Mouse (Mus musculus): ENCODE results near the gene Gpr153. TPM values are rescaled to one million over a fixed set of nuclear protein-coding genes. Genes with fewer than 3 reads are reported as not detected.

Gpr153 gene
- total RNA-seq, 1 experiment from 2014 or later = 0.12 TPM

DNA sequence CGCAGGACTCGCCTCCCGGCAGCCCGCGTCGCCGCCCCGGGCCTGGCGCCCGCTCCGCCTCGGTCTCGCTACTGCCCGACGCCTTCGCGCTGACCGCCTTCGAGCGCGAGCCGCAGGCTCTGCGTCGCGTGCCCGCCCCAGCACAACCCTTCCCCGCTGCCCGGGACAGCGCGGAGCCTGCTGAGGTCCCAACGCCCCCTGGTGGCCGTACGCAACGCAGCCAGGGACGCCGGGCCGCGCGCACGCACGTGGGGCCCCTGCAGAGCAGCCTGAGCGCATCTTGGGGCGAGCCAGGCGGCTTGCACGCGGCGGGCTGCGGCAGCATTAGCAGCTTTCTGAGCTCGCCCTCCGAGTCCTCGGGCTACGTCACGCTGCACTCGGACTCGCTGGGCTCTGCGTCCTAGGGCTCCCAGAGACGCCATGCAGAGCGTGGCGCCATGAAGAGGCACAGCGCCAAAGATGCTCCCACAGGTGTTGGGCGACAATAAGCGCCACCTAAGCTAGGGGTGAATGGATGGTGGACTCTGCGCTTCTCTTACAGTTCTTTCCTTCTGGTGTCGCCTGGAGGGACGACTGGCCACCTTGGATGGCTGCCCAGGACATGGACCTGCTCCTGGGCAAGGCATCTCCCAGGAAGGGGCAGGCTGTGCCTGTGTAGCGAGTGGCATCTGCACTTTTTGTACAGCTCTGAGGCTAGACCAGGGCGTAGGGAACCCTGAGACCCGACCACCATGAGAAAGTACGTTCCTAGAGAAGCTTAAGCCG, 9.3 kb downstream of the Gpr153 start:
- ATAC-seq (ENCODE audit: extremely low read depth, insufficient number of reproducible peaks, low FRiP score, poor library complexity, severe bottlenecking) = peak; percentile 50; the same call in 1 of the 2 replicates

DNA sequence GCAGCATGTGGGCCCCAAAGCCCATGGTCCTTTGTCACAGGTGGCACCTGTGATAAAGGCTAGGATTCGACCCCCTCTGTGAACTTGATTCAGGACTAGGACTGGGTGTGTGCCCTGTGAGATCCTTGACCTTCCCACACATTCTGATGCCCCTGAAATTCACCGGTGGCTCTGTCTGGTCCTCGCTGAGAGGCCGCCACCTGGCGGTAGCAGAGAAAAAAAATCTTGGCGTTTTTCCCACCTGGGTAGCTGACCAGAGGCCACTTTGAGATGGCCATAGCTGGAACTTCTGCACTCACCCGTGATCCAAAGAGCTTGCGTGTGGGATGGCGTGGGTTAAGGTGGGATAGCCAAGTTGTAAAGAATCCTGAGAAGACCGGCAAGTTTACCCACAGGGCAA, 11.5 kb downstream of the Gpr153 start:
- no peak for ATAC-seq (ENCODE audit: extremely low read depth, insufficient number of reproducible peaks, low FRiP score, poor library complexity, severe bottlenecking)

DNA sequence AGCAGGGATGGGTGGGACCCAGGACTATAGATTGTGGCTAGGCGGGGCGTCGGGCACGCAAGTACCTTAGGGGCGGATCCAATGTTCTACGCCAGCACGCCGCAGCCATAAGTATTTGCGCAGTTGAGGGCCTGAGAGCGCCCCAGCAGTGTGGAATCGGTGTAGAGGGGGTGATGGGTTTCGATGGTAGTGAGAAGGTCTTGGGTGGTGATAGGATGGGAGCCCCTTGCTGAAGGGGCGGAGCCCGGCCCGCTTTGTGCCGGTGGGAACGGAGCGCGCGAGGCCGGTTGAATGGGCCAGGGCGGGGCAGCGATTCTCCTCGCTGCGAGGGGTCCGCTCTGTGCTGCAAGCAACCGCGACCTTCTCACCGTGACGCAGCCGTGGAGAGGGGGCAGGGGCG, 12.2 kb downstream of the Gpr153 start:
- ATAC-seq (ENCODE audit: extremely low read depth, insufficient number of reproducible peaks, low FRiP score, poor library complexity, severe bottlenecking) = no peak

DNA sequence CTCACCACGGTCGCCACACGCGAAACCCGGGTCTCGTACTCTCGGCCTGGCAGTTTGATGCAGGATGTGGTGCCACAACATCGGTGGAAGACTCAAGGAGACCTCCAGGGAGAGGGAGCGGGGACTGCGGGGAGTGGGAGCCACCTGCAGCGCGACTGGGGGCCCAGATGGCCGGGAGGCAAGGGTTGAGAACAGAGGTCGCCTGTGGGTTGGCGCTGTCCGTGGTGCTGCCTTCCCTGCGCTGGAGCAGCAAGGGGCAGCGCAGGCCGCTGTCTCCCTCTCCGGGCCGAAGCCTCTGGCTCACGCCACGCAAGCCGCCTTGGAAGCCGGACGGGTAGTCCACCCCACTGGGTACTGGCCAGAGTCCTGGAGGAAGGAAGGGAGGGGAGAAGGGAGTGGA, 12.9 kb downstream of the Gpr153 start:
- ATAC-seq (ENCODE audit: extremely low read depth, insufficient number of reproducible peaks, low FRiP score, poor library complexity, severe bottlenecking) = no peak

DNA sequence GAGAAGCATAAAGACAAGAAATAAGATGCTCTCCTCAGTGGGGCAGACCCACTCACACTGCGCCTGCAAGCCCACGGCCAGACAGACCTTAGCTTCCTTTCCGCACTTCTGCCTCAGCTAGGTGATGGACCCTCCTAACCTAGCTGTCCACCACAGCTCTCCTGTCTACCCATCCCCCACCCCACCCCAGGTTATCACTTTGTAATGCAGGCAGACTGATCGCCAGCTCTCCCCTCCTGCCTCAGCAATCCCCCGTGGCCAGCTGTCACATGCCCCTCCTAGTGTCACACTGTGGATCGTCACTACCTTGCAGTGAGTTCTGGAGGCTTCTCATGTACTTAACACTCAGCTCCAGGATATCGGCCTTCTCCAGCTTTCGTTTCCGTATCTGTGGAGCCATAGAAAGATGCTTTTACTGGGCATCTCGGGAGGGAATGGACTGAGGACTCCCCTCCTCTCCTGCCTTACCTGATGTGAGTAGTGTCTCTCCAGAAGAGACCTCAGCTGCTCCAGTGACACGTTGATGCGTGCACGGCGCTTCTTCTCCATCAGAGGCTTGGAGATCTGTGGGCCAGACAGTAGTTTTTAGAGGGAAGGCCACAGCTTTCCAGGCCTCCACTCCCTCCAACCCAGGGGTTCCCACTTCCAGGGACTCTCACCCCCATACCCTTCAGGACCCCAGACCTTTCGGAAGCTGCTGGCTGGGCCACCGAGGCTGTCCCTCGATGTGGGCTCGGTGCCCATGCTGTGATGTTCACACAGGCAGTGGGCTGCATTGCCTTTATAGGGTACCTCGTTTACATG, 13.5 kb downstream of the Gpr153 start:
- no peak for ATAC-seq (ENCODE audit: extremely low read depth, insufficient number of reproducible peaks, low FRiP score, poor library complexity, severe bottlenecking)

DNA sequence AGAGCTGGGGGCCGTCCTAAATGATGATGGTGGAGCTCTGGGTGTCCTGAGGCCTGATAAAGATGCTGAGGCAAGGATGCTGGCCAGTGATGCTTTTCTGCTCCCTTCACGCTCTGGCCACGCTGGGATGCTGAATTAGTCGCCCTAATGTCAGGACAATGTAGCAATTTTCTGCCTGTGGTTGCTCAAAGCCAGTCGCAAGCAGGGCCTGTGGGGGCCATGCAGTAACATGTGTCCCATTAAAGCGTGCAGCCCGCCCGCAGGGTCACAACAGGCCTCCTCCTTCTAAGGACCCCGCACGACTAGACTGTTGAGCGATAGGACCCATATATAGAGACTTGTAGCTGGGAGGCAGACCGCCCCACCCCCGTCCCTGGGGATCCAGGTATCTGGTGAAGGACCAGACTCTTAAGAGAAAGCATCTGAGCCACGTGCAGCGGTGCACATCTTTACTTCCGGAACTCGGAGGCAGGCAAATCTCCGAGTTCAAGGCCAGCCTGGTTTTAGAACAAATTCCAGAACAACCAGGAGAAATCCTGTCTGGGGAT, 14.4 kb downstream of the Gpr153 start:
- ATAC-seq (ENCODE audit: extremely low read depth, insufficient number of reproducible peaks, low FRiP score, poor library complexity, severe bottlenecking) = no peak

DNA sequence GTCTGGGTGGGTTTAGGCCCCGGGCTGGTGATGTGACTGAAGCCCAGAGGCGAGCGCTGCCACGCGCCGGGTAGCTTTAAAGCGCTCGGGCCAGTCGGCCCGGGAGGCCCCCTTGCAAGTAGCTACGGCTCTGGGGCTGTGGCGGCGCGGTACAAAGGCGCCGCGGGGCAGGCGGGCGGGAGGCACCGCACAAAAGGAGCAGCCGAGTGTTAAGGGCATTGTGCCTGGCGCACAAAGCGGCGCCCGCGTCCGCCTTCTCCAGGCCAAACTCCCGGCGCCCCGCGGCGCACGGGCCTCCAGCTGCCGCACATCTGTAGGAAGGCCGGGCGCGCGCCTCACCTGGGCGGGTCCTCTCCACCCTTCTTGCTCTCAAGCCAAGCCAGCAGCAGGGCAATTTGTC, 16.4 kb downstream of the Gpr153 start:
- no peak for ATAC-seq (ENCODE audit: extremely low read depth, insufficient number of reproducible peaks, low FRiP score, poor library complexity, severe bottlenecking)

DNA sequence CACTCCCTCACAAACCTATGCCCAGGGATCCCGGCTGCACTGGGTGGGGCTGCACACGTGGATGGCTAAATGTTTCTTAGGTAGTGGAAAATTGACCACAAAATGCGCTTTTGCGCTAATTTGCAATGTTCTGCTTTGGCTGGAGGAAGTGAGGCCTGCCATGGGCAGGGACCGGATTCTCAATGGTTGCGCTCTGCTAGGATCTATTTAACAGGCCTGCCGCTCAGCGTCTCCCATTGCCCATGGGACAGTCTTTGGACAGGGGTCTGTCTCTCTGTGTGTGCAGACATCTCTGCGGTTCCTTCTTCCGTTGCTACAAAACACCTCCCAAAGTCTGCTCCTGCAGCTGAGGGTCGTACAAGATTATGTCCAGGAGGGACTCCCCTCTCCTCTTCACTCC, 17.0 kb downstream of the Gpr153 start:
- ATAC-seq (ENCODE audit: extremely low read depth, insufficient number of reproducible peaks, low FRiP score, poor library complexity, severe bottlenecking) = no peak

DNA sequence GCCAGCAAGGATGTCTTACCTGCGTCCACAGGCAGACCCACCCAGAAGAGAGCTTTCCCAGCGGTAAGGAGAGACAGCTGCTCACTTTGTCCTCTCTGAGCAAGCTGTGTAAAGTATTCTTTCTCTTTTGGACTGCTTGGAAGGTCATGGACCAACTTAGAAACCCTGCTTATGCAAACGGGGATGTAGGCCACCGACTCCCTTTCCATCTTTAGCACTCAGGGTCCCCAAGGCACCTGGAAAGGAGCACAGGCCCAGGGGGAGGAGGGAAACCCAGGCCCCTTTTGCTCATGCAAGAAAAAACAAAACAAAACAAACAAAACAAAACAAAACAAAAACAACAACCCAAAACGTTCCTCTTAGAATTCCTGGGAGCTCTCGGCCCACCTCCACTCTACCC, 17.5 kb downstream of the Gpr153 start, which contains the start of gene Hes3:
Hes3 (minus strand) TSS at position 101 of the 400 bp plus-strand sequence.
- ATAC-seq (ENCODE audit: extremely low read depth, insufficient number of reproducible peaks, low FRiP score, poor library complexity, severe bottlenecking) = no peak

DNA sequence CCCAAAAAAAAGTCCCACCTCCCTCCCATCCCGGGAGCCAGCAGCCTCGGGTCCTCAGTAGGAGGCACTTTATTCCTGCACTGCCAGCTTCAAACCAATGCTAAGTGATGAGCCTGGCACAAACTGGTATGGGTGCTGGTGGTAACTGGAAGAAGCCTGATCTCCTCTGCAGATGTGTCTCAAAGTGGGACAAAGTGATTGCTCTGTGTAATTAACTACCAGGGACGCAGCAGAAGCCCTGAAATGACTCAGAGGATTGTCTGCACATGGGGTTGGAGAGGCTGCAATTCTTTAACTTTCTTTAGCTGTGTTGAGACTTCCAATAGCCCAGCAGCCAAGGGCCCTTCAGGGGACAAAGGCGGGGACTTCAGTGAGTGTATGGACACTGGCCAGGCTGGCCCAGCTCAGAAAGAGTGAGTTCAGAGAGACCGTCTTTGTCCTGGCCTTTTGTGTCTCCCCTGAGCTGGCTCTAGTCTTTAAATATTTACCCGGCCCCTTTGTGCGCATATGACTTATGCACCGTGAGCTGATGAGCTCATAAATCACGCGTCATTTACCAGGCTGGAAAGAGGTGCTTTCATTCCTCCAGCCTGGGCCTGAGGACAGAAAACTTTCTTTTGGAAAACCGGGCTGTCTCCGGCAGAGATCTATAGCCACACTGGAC, 18.2 kb downstream of the Gpr153 start:
- ATAC-seq (ENCODE audit: extremely low read depth, insufficient number of reproducible peaks, low FRiP score, poor library complexity, severe bottlenecking) = no peak

DNA sequence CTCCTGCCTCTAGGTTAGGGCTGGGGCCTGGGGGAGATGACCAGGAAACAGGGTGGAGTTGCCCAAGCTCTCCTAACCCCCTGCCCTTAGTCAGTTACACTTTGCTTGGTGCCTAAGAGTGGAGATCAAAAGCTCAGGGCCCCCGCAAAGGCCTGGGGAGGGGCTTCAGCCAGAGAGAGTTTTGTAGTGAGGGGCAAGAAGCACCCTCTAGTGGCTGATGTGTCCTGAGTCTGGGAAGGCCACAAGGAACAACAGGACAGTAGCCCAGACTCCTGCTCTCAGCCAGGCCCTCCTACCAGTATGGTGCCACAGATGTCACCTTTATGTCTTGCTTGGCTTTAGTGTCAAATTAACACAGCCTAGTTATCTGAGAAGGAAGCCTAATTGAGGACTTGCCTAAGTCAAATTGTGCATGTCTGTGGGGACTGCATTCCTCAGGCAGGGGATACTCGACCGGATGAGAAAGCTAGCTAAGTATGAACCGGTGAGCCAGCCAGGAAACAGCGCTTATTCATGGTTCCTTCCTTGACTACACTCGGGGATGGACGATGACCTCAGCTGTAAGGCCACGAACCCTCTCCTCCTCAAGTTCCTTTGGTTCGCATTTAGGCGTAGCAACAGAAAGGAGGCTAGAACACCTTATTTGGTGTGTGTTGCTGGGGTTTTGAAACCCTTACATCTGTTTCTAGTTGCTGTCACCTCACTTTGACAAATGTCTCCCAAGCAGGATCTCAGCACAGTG, 20.3 kb downstream of the Gpr153 start:
- ATAC-seq (ENCODE audit: extremely low read depth, insufficient number of reproducible peaks, low FRiP score, poor library complexity, severe bottlenecking) = no peak

DNA sequence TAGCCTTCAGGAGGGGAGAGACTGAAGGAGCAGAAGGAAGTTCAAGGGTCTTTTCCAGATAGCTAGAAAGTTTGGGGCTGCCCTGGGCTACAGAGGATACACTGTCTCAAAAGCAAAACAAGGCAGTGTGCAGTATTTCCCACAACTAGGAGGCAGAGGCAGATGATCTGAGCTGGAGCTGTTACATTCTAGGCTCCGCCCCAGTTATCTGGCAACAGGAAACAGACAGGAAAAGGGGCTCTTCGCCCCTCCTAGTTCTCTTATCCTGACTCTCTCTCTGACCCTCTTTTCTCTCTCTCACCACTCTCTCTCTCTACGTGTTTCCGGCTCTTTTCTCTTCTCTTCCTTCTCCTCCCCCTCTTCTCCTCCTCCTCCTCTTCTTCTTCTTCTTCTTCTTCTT, 21.9 kb downstream of the Gpr153 start:
- no peak for ATAC-seq (ENCODE audit: extremely low read depth, insufficient number of reproducible peaks, low FRiP score, poor library complexity, severe bottlenecking)

DNA sequence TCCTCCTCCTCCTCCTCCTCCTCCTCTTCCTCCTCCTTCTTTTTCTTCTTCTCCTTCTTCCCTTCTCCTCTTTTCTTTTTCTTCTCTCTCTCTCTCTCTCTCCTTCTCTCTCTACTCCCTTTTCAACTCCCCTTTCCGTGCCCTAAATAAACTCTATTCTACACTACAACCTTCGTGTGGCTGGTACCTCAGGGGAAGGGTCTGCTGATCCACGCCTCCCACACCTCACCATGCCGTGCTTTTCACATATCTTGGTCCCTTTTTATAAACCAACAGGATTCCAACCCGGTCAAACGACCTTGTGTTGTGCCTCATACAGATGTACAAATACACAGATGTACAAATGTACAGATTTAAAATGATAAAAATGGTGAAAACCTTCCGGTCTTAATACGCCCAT, 22.3 kb downstream of the Gpr153 start:
- no peak for ATAC-seq (ENCODE audit: extremely low read depth, insufficient number of reproducible peaks, low FRiP score, poor library complexity, severe bottlenecking)

DNA sequence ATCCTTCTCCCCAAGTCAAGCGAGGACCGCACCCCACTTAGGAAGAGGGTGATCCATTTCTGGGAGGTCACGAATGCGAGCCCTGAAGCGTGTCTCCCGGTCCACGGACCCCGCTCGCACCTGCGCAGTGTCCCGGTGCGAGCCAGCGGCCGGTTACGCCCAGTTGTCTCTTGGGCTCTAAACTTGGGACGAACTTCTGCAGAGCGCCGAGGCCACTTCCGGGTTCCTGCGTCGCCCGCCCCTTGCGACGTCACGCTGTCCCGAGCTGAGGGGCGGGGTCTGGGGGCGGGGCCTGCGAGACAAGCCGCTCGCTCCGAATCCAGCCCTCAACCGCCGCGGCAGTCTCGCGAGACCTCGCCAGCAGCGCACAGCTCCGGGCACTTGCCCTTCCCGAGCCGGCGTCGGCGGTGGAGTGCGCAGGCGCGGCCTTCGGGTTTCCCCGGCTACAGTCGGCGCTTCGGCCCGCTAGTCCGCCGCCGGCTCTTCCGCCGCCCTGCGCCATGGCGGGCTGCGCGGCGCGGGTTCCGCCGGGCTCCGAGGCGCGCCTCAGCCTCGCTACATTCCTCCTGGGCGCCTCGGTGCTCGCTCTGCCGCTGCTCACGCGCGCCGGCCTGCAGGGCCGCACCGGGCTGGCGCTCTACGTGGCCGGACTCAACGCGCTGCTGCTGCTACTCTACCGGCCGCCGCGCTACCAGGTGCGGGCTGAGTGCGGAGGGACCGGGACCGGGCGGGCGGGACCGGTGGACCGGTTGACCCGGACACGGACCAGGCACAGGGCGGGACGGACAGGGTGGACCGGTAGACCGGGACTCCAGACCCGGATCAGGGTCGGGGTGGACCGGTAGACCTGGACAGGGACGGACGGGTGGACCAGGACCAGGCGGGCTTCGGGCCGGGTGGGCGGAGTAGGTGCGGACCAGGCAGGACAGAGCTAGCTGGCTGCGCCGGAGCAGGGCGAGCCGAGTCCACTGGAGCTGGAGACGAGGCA, 23.1 kb downstream of the Gpr153 start, which contains the start of gene Icmt:
Icmt (plus strand) TSS at position 354 of the 988 bp plus-strand sequence.
- peak; percentile 88 for ATAC-seq (ENCODE audit: extremely low read depth, insufficient number of reproducible peaks, low FRiP score, poor library complexity, severe bottlenecking)

DNA sequence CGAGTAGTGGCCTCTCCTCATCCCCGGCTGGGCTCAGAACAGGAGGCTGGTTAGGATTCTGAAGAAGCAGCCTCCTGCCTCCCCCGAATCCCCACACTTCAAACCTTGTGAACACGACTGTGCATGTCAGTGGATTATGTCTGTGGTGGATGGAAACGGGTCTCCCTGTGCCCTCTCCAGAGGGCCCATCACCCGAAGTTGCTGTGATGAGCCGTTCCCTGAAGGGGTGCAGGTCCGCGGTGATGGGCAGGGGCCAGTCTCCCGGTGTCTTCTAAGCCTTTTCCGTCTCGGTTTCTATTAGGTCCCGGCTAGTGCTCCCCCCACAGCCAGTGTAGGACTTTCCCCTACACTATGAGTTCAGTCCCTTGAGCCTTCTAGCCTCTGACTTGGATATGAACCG, 24.8 kb downstream of the Gpr153 start:
- no peak for ATAC-seq (ENCODE audit: extremely low read depth, insufficient number of reproducible peaks, low FRiP score, poor library complexity, severe bottlenecking)

DNA sequence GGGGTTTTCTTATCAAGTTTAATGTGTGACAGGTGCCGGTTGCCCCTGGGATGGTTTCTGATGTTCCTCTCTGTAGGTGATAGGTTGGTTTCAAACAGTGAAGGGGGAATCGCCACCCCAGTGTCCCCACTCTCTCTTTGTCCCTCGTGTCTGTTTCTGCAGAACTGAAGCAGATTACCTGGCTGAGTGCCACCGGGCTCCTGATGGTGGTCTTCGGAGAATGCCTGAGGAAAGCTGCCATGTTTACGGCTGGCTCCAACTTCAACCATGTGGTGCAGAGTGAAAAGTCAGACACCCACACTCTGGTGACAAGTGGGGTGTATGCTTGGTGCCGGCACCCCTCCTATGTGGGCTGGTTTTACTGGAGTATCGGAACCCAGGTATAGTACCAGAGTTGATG, 26.3 kb downstream of the Gpr153 start:
- no peak for ATAC-seq (ENCODE audit: extremely low read depth, insufficient number of reproducible peaks, low FRiP score, poor library complexity, severe bottlenecking)

DNA sequence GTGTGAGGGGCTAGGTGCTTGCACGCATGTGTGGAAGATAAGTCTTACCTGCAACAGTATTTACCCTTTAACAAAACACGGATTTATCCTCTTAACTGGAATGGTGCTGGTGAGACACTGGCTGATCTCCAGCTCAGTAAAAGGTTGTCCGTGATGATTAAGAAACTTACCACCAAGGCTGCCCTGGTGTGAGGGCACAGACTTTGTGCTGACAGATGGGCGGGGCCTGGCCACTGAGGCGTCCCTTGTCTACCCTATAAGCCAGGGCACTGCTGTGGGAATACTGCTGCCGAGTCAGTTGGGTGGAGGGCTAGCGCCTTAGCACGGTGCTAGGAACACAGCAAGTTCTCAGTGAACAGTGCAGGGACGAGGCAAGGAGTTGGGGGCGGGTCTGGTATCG, 28.0 kb downstream of the Gpr153 start:
- no peak for ATAC-seq (ENCODE audit: extremely low read depth, insufficient number of reproducible peaks, low FRiP score, poor library complexity, severe bottlenecking)

DNA sequence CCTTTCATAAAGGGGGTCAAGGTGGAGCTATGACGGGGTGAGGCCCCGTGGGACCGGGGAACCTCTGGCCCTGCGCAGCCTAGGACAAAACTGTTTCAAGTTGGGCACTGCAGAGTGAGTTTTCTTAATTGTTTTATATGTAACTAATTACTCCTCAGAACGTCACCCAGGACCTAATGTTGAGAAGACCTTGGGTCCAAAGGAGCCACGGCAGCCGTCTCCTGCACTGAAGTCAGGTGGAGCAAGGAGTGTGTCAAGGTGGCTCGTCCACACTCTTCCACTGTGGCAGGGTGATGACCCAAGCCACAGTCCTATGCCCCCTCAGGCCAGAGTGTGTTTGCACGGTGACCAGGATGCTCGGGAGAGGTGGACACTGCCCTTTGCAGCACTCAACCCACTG, 29.1 kb downstream of the Gpr153 start:
- ATAC-seq (ENCODE audit: extremely low read depth, insufficient number of reproducible peaks, low FRiP score, poor library complexity, severe bottlenecking) = no peak

Data from neutrophil, adult 5-6 weeks (primary cell).